Mouse (Mus musculus): Measurements from ENCODE around the gene Cnnm2.

- TF ChIP-seq CTCF (IDR thresholded peaks at IDR 0.05; ENCODE audit: borderline replicate concordance, extremely low read depth, insufficient read depth, insufficient read length) (no peak), POLR2A (IDR thresholded peaks at IDR 0.05; ENCODE audit: borderline replicate concordance, extremely low read depth, insufficient read depth, insufficient read length, poor library complexity, severe bottlenecking) (no peak)
These were observed 70.0 kb downstream of the Cnnm2 start for GRCm38 (mm10) chr19:46831381-46831780.
